Mouse (Mus musculus) myocyte (in vitro differentiated cells): ENCODE data around the gene Sult2b1.

Source experiments
- E2F4 ChIP-seq: IDR thresholded peaks from one replicate; pipeline ENCODE4 v1.6.1; 2011; ENCODE audit warnings: mild to moderate bottlenecking, control low read depth, moderate library complexity; ENCODE audit not compliant: insufficient read depth
- POLR2A ChIP-seq: IDR thresholded peaks from one replicate; pipeline ENCODE4 v1.6.1; 2011; ENCODE audit warnings: low read depth, mild to moderate bottlenecking, control low read depth, moderate library complexity; ENCODE audit not compliant: insufficient read length

GRCm38 (mm10) chr7:45770427-45771082 lies 13.9 kb downstream of the Sult2b1 start:
- no peak for TF ChIP-seq POLR2A
- no peak for TF ChIP-seq E2F4
